Comparison of ENCODE assay signal across 8 mouse cellular contexts in genomic region chr19:55253570-55254441, GRCm38 (mm10). TPM values are rescaled to one million over a fixed set of nuclear protein-coding genes. Genes with fewer than 3 reads are reported as not detected.
DNase-seq lines count a peak whose midpoint lies in the region; ATAC-seq and TF ChIP-seq lines count a peak whose summit lies in the region.

No protein-coding gene starts in this region.

- no peaks in the 10 kb centered on the region for H3K27me3 ChIP-seq in erythroblast, embryonic 14.5 days (ENCODE audit: control insufficient read depth)
- no peaks in the 10 kb centered on the region for H3K27me3 ChIP-seq in heart, embryonic 14.5 days (ENCODE audit: control insufficient read depth, insufficient read depth, low read length)
- no peaks in the 10 kb centered on the region for H3K27me3 ChIP-seq in liver, embryonic 14.5 days (ENCODE audit: control insufficient read depth, insufficient read depth, low read length)
- no peaks in the 10 kb centered on the region for H3K27me3 ChIP-seq in splenic B cell, adult 2 months (ENCODE audit: control insufficient read depth, insufficient read depth, low read length, poor library complexity, severe bottlenecking)

- TF ChIP-seq EP300 in liver, embryonic 14.5 days (IDR thresholded peaks at IDR 0.05; ENCODE audit: low read depth) = no peak

- WGBS in heart, embryonic 14.5 days = under 1% methylated on average over 32 of the region's 32 CpGs
- WGBS in liver, embryonic 14.5 days (ENCODE audit: insufficient replicate concordance) = under 1% methylated on average over 32 of the region's 32 CpGs

- H3K4me3 ChIP-seq in erythroblast, embryonic 14.5 days (replicated peaks) = peak overlapping the region; percentile 68
- H3K4me3 ChIP-seq in heart, embryonic 14.5 days (ENCODE audit: control insufficient read depth in 1 of 2, insufficient read depth in 1 of 2, low read depth in 1 of 2, low read length in 2 of 2) = peak overlapping the region; percentile 68 to 76
- peak overlapping the region; percentile 73 to 93 for H3K4me3 ChIP-seq in liver, embryonic 14.5 days (ENCODE audit: insufficient read depth in 1 of 2, low read depth in 2 of 2, low read length in 2 of 2)

- TF ChIP-seq CTCF in brain, embryonic 14.5 days (IDR thresholded peaks at IDR 0.05; ENCODE audit: borderline replicate concordance, extremely low read depth, insufficient read depth, insufficient read length) = no peak
- TF ChIP-seq CTCF in liver, embryonic 14.5 days (IDR thresholded peaks at IDR 0.05; ENCODE audit: low read depth) = 0 out of 2 replicates have a peak, but pooled peaks have one; percentile 4

- H3K36me3 ChIP-seq in erythroblast, embryonic 14.5 days (ENCODE audit: control insufficient read depth) = peaks cover 24% of the 10 kb centered on the region
- no peaks in the 10 kb centered on the region for H3K36me3 ChIP-seq in heart, embryonic 14.5 days (ENCODE audit: control insufficient read depth, insufficient read depth, low read length)
- no peaks in the 10 kb centered on the region for H3K36me3 ChIP-seq in liver, embryonic 14.5 days (replicated peaks; ENCODE audit: control insufficient read depth, insufficient read depth, low read depth)
- no peaks in the 10 kb centered on the region for H3K36me3 ChIP-seq in splenic B cell, adult 2 months (ENCODE audit: control insufficient read depth, insufficient read depth, low read length, poor library complexity, severe bottlenecking)

- peak overlapping the region; percentile 92 for H3K4me2 ChIP-seq in heart, embryonic 14.5 days (ENCODE audit: low read length)
- H3K4me2 ChIP-seq in liver, embryonic 14.5 days (ENCODE audit: low read depth) = peak overlapping the region; percentile 72

- H3K27ac ChIP-seq in heart, embryonic 14.5 days (replicated peaks in 1 of 2; ENCODE audit: control insufficient read depth in 1 of 2, insufficient read depth in 1 of 2, low read depth in 2 of 2, low read length in 2 of 2) = peak overlapping the region; percentile 77 to 85
- H3K27ac ChIP-seq in liver, embryonic 14.5 days = peak overlapping the region; percentile 80

- H3K9me3 ChIP-seq in erythroblast, embryonic 14.5 days (ENCODE audit: control insufficient read depth, low read length) = no peaks in the 10 kb centered on the region
- no peaks in the 10 kb centered on the region for H3K9me3 ChIP-seq in heart, embryonic 14.5 days (ENCODE audit: control insufficient read depth, low read length)
- H3K9me3 ChIP-seq in liver, embryonic 14.5 days (ENCODE audit: control insufficient read depth, low read length) = no peaks in the 10 kb centered on the region

- peak; percentile 68 for DNase-seq in brain, embryonic 14.5 days (ENCODE audit: low read depth)
- DNase-seq in kidney, postnatal 10 days = peak; percentile 77
- DNase-seq in liver, embryonic 14.5 days (ENCODE audit: low read depth in 3 of 3, low spot score in 3 of 3) = peak in 1 of 3 experiments; percentile 57
- DNase-seq in natural killer cell, adult 2 months (ENCODE audit: low spot score in 2 of 2) = peak; percentile 54 to 64
- peak; percentile 69 for DNase-seq in splenic B cell, adult 2 months (ENCODE audit: low read depth, low spot score)

- peaks cover 83% of the 10 kb centered on the region for H3K4me1 ChIP-seq in erythroblast, embryonic 14.5 days (ENCODE audit: control insufficient read depth)
- peaks cover 3 to 19% of the 10 kb centered on the region in 2 experiments; a peak in 2 of 4 replicates for H3K4me1 ChIP-seq in heart, embryonic 14.5 days (ENCODE audit: control insufficient read depth in 2 of 2, insufficient read depth in 2 of 2, low read length in 2 of 2)
- H3K4me1 ChIP-seq in liver, embryonic 14.5 days (replicated peaks; ENCODE audit: control insufficient read depth in 2 of 2, insufficient read depth in 2 of 2, low read length in 1 of 2) = peaks cover 33 to 37% of the 10 kb centered on the region in 2 experiments

- ATAC-seq in CD4-positive, CD25-positive, alpha-beta regulatory T cell, adult 4 months = peak; percentile 85
- ATAC-seq in heart, embryonic 14.5 days (ENCODE audit: insufficient number of reproducible peaks, insufficient read depth, low FRiP score, low read depth) = peak; percentile 54
- ATAC-seq in liver, embryonic 14.5 days (ENCODE audit: insufficient read depth) = peak; percentile 64

- peak overlapping the region; percentile 82 for H3K9ac ChIP-seq in heart, embryonic 14.5 days (ENCODE audit: low read length)
- peak overlapping the region; percentile 86 for H3K9ac ChIP-seq in liver, embryonic 14.5 days (replicated peaks)

- TF ChIP-seq POLR2A in brain, embryonic 14.5 days (IDR thresholded peaks at IDR 0.05; ENCODE audit: borderline replicate concordance, extremely low read depth, insufficient read depth, insufficient read length, poor library complexity, severe bottlenecking) = no peak

RNA-seq across cellular contexts. Expression of gene Acsl5, which starts 2.1 kb away (rescaled TPM):
- polyA plus RNA-seq in CD4-positive, CD25-positive, alpha-beta regulatory T cell, adult 4 months (2017; shearing (Covaris generic)) = 10 to 100 TPM; 66.4 to 83.1 TPM
- 4.5 and 6.4 TPM in 2 replicates for polyA plus RNA-seq in brain, embryonic 14.5 days (2012; rRNA removed)
- 0.92 and 1.3 TPM in 2 replicates for polyA plus RNA-seq in erythroblast, embryonic 14.5 days (2012)
- 30.7 and 31.6 TPM in 2 replicates for polyA plus RNA-seq in heart, embryonic 14.5 days (2014; fragmentation: Nextera tagmentation; extraction: Ambion mirVana)
- 35.2 and 50.3 TPM in 2 replicates for polyA plus RNA-seq in liver, embryonic 14.5 days (2012; rRNA removed)
- polyA plus RNA-seq in liver, embryonic 14.5 days (2014; fragmentation: Nextera tagmentation; extraction: Ambion mirVana) = 117 and 126 TPM in 2 replicates

RNA-seq across cellular contexts. Expression of gene Gucy2g, which starts 12.8 kb away (rescaled TPM):
- under 1 TPM in 1 of 2 experiments, not detected in 1; 0.15 TPM for polyA plus RNA-seq in CD4-positive, CD25-positive, alpha-beta regulatory T cell, adult 4 months (2017; shearing (Covaris generic))
- polyA plus RNA-seq in brain, embryonic 14.5 days (2012; rRNA removed) = 0.03 and 0.05 TPM in 2 replicates
- polyA plus RNA-seq in erythroblast, embryonic 14.5 days (2012) = not detected in 2 replicates
- not detected in 2 replicates for polyA plus RNA-seq in heart, embryonic 14.5 days (2014; fragmentation: Nextera tagmentation; extraction: Ambion mirVana)
- 0.01 and 0.03 TPM in 2 replicates for polyA plus RNA-seq in liver, embryonic 14.5 days (2012; rRNA removed)
- polyA plus RNA-seq in liver, embryonic 14.5 days (2014; fragmentation: Nextera tagmentation; extraction: Ambion mirVana) = not detected in 2 replicates
